Mouse (Mus musculus) G1E (cell line): Measurements from ENCODE around the gene Mettl24. TPM values are rescaled to one million over a fixed set of nuclear protein-coding genes. Genes with fewer than 3 reads are reported as not detected.

ENCODE experiments used
- ATAC-seq: 2 replicates; pipeline ENCODE4 v1.8.0; 2016; ENCODE audit warnings: mild to moderate bottlenecking; ENCODE audit not compliant: insufficient number of reproducible peaks, poor library complexity, low FRiP score, severe bottlenecking; ENCODE audit errors: extremely low read depth
- DNase-seq: peaks from one replicate; pipeline ENCODE4 v3.0.0; 2012; ENCODE audit warnings: low spot score
- H3K27me3 ChIP-seq: 2 replicates; pipeline ENCODE4 v1.6.1; 2012; ENCODE audit warnings: mild to moderate bottlenecking, low read length, inconsistent platforms; ENCODE audit not compliant: insufficient read depth
- H3K36me3 ChIP-seq: replicated peaks from 2 replicates; pipeline ENCODE3; 2012; ENCODE audit warnings: mild to moderate bottlenecking, inconsistent platforms
- H3K4me1 ChIP-seq: 2 replicates; pipeline ENCODE4 v1.6.1; 2012; ENCODE audit warnings: low read depth, low read length, inconsistent platforms, mixed read lengths; ENCODE audit not compliant: insufficient read depth
- H3K4me3 ChIP-seq: 2 replicates; pipeline ENCODE4 v1.5.1; 2012; ENCODE audit warnings: low read depth, mild to moderate bottlenecking, inconsistent platforms, low read length, moderate library complexity, mixed read lengths
- H3K9me3 ChIP-seq: replicated peaks from 2 replicates; pipeline ENCODE4 v1.6.1; 2012; ENCODE audit warnings: inconsistent platforms
- CTCF ChIP-seq: IDR thresholded peaks from 2 replicates; pipeline ENCODE4 v1.5.1; 2012; ENCODE audit warnings: low read depth, low read length, inconsistent platforms, mixed read lengths
- GATA1 ChIP-seq: IDR thresholded peaks from 2 replicates; pipeline ENCODE4 v1.6.1; 2012; ENCODE audit warnings: borderline replicate concordance, low read length, inconsistent platforms, mixed read lengths
- GATA2 ChIP-seq: IDR thresholded peaks from 2 replicates; pipeline ENCODE4 v1.6.1; 2012; ENCODE audit warnings: low read depth, low read length, inconsistent platforms, borderline replicate concordance
- POLR2AphosphoS5 ChIP-seq: IDR thresholded peaks from 2 replicates; pipeline ENCODE4 v1.6.1; 2012; ENCODE audit warnings: low read depth, low read length, inconsistent platforms; ENCODE audit not compliant: insufficient replicate concordance
- TAL1 ChIP-seq: conservative IDR thresholded peaks from 2 replicates; pipeline ENCODE4 v1.6.1; 2012; ENCODE audit warnings: low read depth, low read length, inconsistent platforms, mixed read lengths
- polyA plus RNA-seq: library from polyadenylated mRNA; stranded (reverse); fragments of >175 nt; gene quantifications from 2 replicates; pipeline ENCODE4 v1.2.3, GENCODE M21; 2012
- total RNA-seq, 2 experiments: library from RNA; stranded (forward) in 1 of 2; stranded (reverse) in 1 of 2; fragments of 200-1000 nt in 1 of 2; fragments of >200 nt in 1 of 2; fragmentation: Nextera tagmentation in 1 of 2; gene quantifications; 2 replicates each; pipeline ENCODE4 v1.2.3; 2014 to 2017

Gene Mettl24
- total and polyA plus RNA-seq, 3 experiments: not detected

- DNase-seq: no peak
- Histone ChIP-seq H3K9me3 (no peaks in the 10 kb centered on the region), H3K4me3 (no peak overlapping the region), H3K27me3 (peaks cover 14% of the 10 kb centered on the region), H3K36me3 (no peaks in the 10 kb centered on the region), H3K4me1 (no peaks in the 10 kb centered on the region)
- TF ChIP-seq TAL1 (no peak), GATA1 (no peak), CTCF (no peak)
- no peak for ATAC-seq
Observed at GRCm38 (mm10) chr10:40737274-40738112, 54.4 kb downstream of the Mettl24 start.

- H3K4me3 ChIP-seq: no peak overlapping the region
- no peak for TF ChIP-seq TAL1
- no peak for TF ChIP-seq GATA2
- no peak for TF ChIP-seq GATA1
- TF ChIP-seq CTCF: no peak
- no peak for TF ChIP-seq POLR2AphosphoS5
- ATAC-seq: no peak
- no peaks in the 10 kb centered on the region for H3K4me1 ChIP-seq
- peaks cover 17% of the 10 kb centered on the region for H3K27me3 ChIP-seq
- H3K36me3 ChIP-seq: no peaks in the 10 kb centered on the region
- no peaks in the 10 kb centered on the region for H3K9me3 ChIP-seq
- no peak for DNase-seq
Observed at GRCm38 (mm10) chr10:40740696-40741095, 57.6 kb downstream of the Mettl24 start.

- Histone ChIP-seq H3K9me3 (no peaks in the 10 kb centered on the region), H3K36me3 (no peaks in the 10 kb centered on the region), H3K27me3 (peaks cover 5% of the 10 kb centered on the region), H3K4me1 (no peaks in the 10 kb centered on the region), H3K4me3 (no peak overlapping the region)
- ATAC-seq (no peak), DNase-seq (no peak)
- no peak for TF ChIP-seq POLR2AphosphoS5
- TF ChIP-seq TAL1: no peak
- TF ChIP-seq GATA2: no peak
- TF ChIP-seq GATA1: no peak
- no peak for TF ChIP-seq CTCF
Observed at GRCm38 (mm10) chr10:40750293-40751047, 67.4 kb downstream of the Mettl24 start.

GRCm38 (mm10) chr10:40751157-40751556 is 68.1 kb downstream of the Mettl24 start:
- Histone ChIP-seq H3K27me3 (peaks cover 5% of the 10 kb centered on the region), H3K36me3 (no peaks in the 10 kb centered on the region), H3K4me3 (no peak overlapping the region), H3K9me3 (no peaks in the 10 kb centered on the region), H3K4me1 (no peaks in the 10 kb centered on the region)
- TF ChIP-seq POLR2AphosphoS5 (no peak), TAL1 (no peak), CTCF (no peak), GATA1 (no peak), GATA2 (no peak)
- DNase-seq (no peak), ATAC-seq (no peak)

DNA sequence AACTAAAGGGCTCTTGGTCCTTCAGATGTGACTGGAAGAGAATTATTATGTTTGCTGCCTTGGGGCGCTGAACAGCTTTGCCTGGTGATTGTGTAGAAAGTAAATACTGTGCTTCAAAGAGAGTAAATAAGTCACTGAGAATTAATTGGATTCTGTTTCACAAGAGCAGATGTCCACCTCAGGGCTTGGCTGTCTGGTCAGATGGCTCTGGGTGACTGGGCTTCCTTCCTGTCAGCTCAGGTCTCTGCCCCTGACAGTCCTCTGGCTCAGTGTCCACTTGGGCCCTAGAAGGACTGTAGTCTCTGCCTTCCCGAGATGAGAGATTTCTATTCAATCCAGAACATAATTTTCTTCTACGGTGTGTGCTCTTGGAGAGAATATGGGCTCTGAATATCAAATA is 70.0 kb downstream of the Mettl24 start:
- Histone ChIP-seq H3K27me3 (peaks cover 3% of the 10 kb centered on the region), H3K4me3 (no peak overlapping the region), H3K9me3 (no peaks in the 10 kb centered on the region), H3K4me1 (no peaks in the 10 kb centered on the region), H3K36me3 (no peaks in the 10 kb centered on the region)
- TF ChIP-seq GATA2: no peak
- TF ChIP-seq POLR2AphosphoS5: no peak
- no peak for TF ChIP-seq TAL1
- no peak for DNase-seq
- ATAC-seq: no peak
